Mouse (Mus musculus) E14TG2a.4 (cell line): ENCODE measurements at regions not wholly inside any gene's neighbourhood (a gene's known extent, or its start where the extent isn't known, plus 50 kb on each side); places are given as distances from the start of the nearest gene placed in this dataset.

Experiments
- CTCF ChIP-seq: conservative IDR thresholded peaks from 2 replicates; pipeline ENCODE4 v1.5.1; 2014; ENCODE audit warnings: low read length
- NANOG ChIP-seq: IDR thresholded peaks from 2 replicates; pipeline ENCODE4 v1.6.1; 2014; ENCODE audit warnings: borderline replicate concordance, low read length, mixed read lengths

GRCm38 (mm10) chr7:115112282-115112681, 368.8 kb downstream of the Insc start:
- TF ChIP-seq CTCF (no peak), NANOG (no peak)
